Mouse (Mus musculus): ENCODE results near the gene Pfn1. TPM values are rescaled to one million over a fixed set of nuclear protein-coding genes. Genes with fewer than 3 reads are reported as not detected.

Gene Pfn1
- 121 TPM for polyA plus RNA-seq (2014; fragmentation: Illumina TruSeq; extraction: RNeasy Lipid Tissue Mini Kit (QIAGEN cat#74804); ENCODE audit: low read depth, low replicate concordance)

DNA sequence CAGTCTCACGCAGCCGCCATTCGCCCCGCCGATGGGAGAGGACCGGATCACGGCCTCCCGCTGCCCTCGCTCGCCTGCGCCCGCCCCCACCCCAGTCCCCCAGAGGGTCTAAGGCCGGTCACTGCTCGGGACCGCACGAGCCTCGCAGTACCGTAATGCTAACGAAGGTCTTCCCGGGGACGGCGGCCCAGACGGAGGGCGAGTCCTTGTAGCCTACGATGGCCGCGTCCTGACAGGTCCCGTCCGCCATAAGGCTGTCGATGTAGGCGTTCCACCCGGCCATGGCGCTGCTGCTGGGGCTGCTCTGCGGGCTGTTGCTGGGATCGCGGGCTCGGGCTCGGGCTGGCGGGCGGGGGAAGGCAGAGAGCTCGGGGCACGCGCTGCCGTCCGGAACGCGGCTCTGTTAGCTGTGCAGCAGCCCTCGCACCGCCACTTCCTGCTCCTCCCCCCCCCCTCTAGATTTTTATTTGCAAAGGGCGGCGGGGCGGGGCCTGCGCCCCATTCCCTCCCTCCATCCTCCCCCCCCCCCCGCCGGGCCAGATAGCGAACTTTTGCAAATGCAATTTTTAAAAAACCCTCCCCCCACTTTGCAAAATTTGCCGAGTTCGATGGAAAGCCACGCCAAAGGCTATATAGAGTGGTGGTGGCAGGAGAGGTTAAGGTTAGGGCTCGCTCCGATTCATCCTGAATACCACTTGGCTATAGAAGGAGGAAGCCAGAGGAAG is at the start of gene Pfn1:
Gene Pfn1 (minus strand): TSS at position 447 of the 725 bp plus-strand sequence.

GRCm38 (mm10) chr11:70699722-70700556 is 45.5 kb upstream of the Pfn1 start, which contains the start of the genes Inca1 and Kif1c:
Gene Inca1, minus strand, starts transcription at chr11:70700155.
Gene Kif1c, plus strand, starts transcription at chr11:70700548.

DNA sequence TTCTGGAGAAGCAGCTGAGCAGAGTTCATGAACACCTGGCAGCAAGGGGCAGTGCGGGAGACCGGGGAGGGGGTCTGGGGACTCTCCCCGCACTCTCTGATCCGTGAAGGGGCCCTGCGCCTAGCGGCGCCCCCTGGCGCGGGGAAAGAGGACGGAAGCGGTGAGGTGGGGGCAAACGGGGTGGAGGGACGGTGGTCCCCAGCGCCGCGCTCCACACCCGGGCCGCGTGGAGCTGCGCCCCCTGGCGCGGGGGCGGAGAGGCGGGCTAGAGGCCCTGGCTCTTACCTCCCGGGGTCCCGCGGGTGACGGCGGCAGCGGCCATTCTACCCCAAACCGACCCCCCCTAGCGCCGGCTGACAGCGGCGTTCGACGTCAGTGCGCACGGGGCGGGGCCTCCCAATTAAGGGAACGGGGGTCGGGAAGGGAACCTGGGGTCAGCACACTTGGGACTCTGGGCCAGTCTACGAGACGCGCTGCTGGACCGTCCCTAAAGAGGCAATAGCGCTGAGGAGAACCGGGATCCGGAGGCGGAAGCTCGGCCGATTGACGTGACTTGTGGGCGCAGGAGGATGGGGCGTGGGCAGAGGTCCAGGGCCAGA is 33.3 kb upstream of the Pfn1 start, which contains the start of gene Camta2:
Gene Camta2 (minus strand): TSS at position 505 of the 599 bp plus-strand sequence.

GRCm38 (mm10) chr11:70668771-70669505 is 14.5 kb upstream of the Pfn1 start, which contains the start of gene Spag7:
Gene Spag7, minus strand, starts transcription at chr11:70669416.

GRCm38 (mm10) chr11:70656964-70657363 is 2.5 kb upstream of the Pfn1 start, which contains the start of gene Eno3:
Gene Eno3, plus strand, starts transcription at chr11:70657202.

GRCm38 (mm10) chr11:70646691-70647650 is 7.5 kb downstream of the Pfn1 start, which contains the start of the genes Rnf167 and Slc25a11:
Gene Rnf167, plus strand, starts transcription at chr11:70647235.
Gene Slc25a11, minus strand, starts transcription at chr11:70647479.

GRCm38 (mm10) chr11:70638714-70639278 is 15.6 kb downstream of the Pfn1 start, which contains the start of gene Gp1ba:
Gene Gp1ba, plus strand, starts transcription at chr11:70639122.

GRCm38 (mm10) chr11:70619101-70619500 is 35.3 kb downstream of the Pfn1 start, which contains the start of gene Chrne:
Gene Chrne, minus strand, starts transcription at chr11:70619216.

DNA sequence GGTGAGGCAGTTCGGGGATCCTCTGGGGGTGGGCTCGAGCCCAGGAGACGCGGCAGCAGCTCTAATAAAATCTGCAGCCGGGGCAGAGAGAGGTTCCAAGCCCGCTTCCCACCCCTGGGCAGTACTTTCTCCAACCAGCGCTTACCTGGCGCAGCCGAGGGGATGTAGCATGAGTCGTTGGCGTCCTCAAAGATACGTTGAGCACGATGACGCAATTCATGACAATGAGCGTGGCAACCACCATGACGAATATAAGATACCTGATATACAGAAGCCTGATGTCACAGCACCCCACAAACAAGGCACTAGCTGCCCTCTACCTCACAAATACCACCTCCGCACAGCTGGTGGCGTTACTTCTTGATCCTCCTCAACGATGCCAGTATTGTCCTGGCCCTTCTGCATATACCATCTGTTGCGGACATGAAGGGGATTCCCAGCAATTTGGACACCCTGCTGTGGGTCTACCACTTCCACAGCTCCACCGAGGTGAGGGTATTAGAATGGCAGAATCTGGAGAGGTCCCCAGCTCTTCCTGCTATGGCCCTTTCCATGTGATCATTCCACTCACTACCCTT is 38.8 kb downstream of the Pfn1 start, which contains the start of gene 4930544D05Rik:
Gene 4930544D05Rik (plus strand): TSS at position 333 of the 578 bp plus-strand sequence.

Other genes with a start within 250 kb of the Pfn1 start
- 8.9 TPM for gene Pelp1, start 244.6 kb downstream of the Pfn1 start, polyA plus RNA-seq (2014; fragmentation: Illumina TruSeq; extraction: RNeasy Lipid Tissue Mini Kit (QIAGEN cat#74804); ENCODE audit: low read depth, low replicate concordance)
- 2.3 TPM for gene Arrb2, start 222.0 kb downstream of the Pfn1 start, polyA plus RNA-seq (2014; fragmentation: Illumina TruSeq; extraction: RNeasy Lipid Tissue Mini Kit (QIAGEN cat#74804); ENCODE audit: low read depth, low replicate concordance)
- gene Med11, start 202.7 kb downstream of the Pfn1 start, polyA plus RNA-seq (2014; fragmentation: Illumina TruSeq; extraction: RNeasy Lipid Tissue Mini Kit (QIAGEN cat#74804); ENCODE audit: low read depth, low replicate concordance), result 5.6 TPM
- gene Zmynd15, start 195.2 kb downstream of the Pfn1 start, polyA plus RNA-seq (2014; fragmentation: Illumina TruSeq; extraction: RNeasy Lipid Tissue Mini Kit (QIAGEN cat#74804); ENCODE audit: low read depth, low replicate concordance), result 0.35 TPM
- gene Cxcl16, start 194.7 kb downstream of the Pfn1 start, polyA plus RNA-seq (2014; fragmentation: Illumina TruSeq; extraction: RNeasy Lipid Tissue Mini Kit (QIAGEN cat#74804); ENCODE audit: low read depth, low replicate concordance), result 10.3 TPM
- not detected for gene Tm4sf5, start 149.4 kb downstream of the Pfn1 start, polyA plus RNA-seq (2014; fragmentation: Illumina TruSeq; extraction: RNeasy Lipid Tissue Mini Kit (QIAGEN cat#74804); ENCODE audit: low read depth, low replicate concordance)
- gene Vmo1, start 140.0 kb downstream of the Pfn1 start, polyA plus RNA-seq (2014; fragmentation: Illumina TruSeq; extraction: RNeasy Lipid Tissue Mini Kit (QIAGEN cat#74804); ENCODE audit: low read depth, low replicate concordance), result not detected
- not detected for gene Gltpd2, start 135.4 kb downstream of the Pfn1 start, polyA plus RNA-seq (2014; fragmentation: Illumina TruSeq; extraction: RNeasy Lipid Tissue Mini Kit (QIAGEN cat#74804); ENCODE audit: low read depth, low replicate concordance)
- 23.1 TPM for gene Psmb6, start 129.3 kb downstream of the Pfn1 start, polyA plus RNA-seq (2014; fragmentation: Illumina TruSeq; extraction: RNeasy Lipid Tissue Mini Kit (QIAGEN cat#74804); ENCODE audit: low read depth, low replicate concordance)
- not detected for gene Gm40193, start 121.7 kb downstream of the Pfn1 start, polyA plus RNA-seq (2014; fragmentation: Illumina TruSeq; extraction: RNeasy Lipid Tissue Mini Kit (QIAGEN cat#74804); ENCODE audit: low read depth, low replicate concordance)
- gene Pld2, start 114.6 kb downstream of the Pfn1 start, polyA plus RNA-seq (2014; fragmentation: Illumina TruSeq; extraction: RNeasy Lipid Tissue Mini Kit (QIAGEN cat#74804); ENCODE audit: low read depth, low replicate concordance), result 1.0 TPM
- gene Mink1, start 91.8 kb downstream of the Pfn1 start, polyA plus RNA-seq (2014; fragmentation: Illumina TruSeq; extraction: RNeasy Lipid Tissue Mini Kit (QIAGEN cat#74804); ENCODE audit: low read depth, low replicate concordance), result 2.2 TPM
- gene 4930544D05Rik, start 38.8 kb downstream of the Pfn1 start, polyA plus RNA-seq (2014; fragmentation: Illumina TruSeq; extraction: RNeasy Lipid Tissue Mini Kit (QIAGEN cat#74804); ENCODE audit: low read depth, low replicate concordance), result not detected
- gene Chrne, start 35.4 kb downstream of the Pfn1 start, polyA plus RNA-seq (2014; fragmentation: Illumina TruSeq; extraction: RNeasy Lipid Tissue Mini Kit (QIAGEN cat#74804); ENCODE audit: low read depth, low replicate concordance), result not detected
- not detected for gene Gp1ba, start 15.5 kb downstream of the Pfn1 start, polyA plus RNA-seq (2014; fragmentation: Illumina TruSeq; extraction: RNeasy Lipid Tissue Mini Kit (QIAGEN cat#74804); ENCODE audit: low read depth, low replicate concordance)
- 33.4 TPM for gene Rnf167, start 7.4 kb downstream of the Pfn1 start, polyA plus RNA-seq (2014; fragmentation: Illumina TruSeq; extraction: RNeasy Lipid Tissue Mini Kit (QIAGEN cat#74804); ENCODE audit: low read depth, low replicate concordance)
- 30.6 TPM for gene Slc25a11, start 7.2 kb downstream of the Pfn1 start, polyA plus RNA-seq (2014; fragmentation: Illumina TruSeq; extraction: RNeasy Lipid Tissue Mini Kit (QIAGEN cat#74804); ENCODE audit: low read depth, low replicate concordance)
- gene Eno3, start 2.6 kb upstream of the Pfn1 start, polyA plus RNA-seq (2014; fragmentation: Illumina TruSeq; extraction: RNeasy Lipid Tissue Mini Kit (QIAGEN cat#74804); ENCODE audit: low read depth, low replicate concordance), result 2.7 TPM
- gene Spag7, start 14.8 kb upstream of the Pfn1 start, polyA plus RNA-seq (2014; fragmentation: Illumina TruSeq; extraction: RNeasy Lipid Tissue Mini Kit (QIAGEN cat#74804); ENCODE audit: low read depth, low replicate concordance), result 39.1 TPM
- gene Camta2, start 33.5 kb upstream of the Pfn1 start, polyA plus RNA-seq (2014; fragmentation: Illumina TruSeq; extraction: RNeasy Lipid Tissue Mini Kit (QIAGEN cat#74804); ENCODE audit: low read depth, low replicate concordance), result 0.87 TPM
- gene Inca1, start 45.5 kb upstream of the Pfn1 start, polyA plus RNA-seq (2014; fragmentation: Illumina TruSeq; extraction: RNeasy Lipid Tissue Mini Kit (QIAGEN cat#74804); ENCODE audit: low read depth, low replicate concordance), result 3.7 TPM
- gene Kif1c, start 45.9 kb upstream of the Pfn1 start, polyA plus RNA-seq (2014; fragmentation: Illumina TruSeq; extraction: RNeasy Lipid Tissue Mini Kit (QIAGEN cat#74804); ENCODE audit: low read depth, low replicate concordance), result 32.8 TPM
- gene Zfp3, start 109.6 kb upstream of the Pfn1 start, polyA plus RNA-seq (2014; fragmentation: Illumina TruSeq; extraction: RNeasy Lipid Tissue Mini Kit (QIAGEN cat#74804); ENCODE audit: low read depth, low replicate concordance), result 4.4 TPM
- gene Scimp, start 157.9 kb upstream of the Pfn1 start, polyA plus RNA-seq (2014; fragmentation: Illumina TruSeq; extraction: RNeasy Lipid Tissue Mini Kit (QIAGEN cat#74804); ENCODE audit: low read depth, low replicate concordance), result 1.6 TPM
- gene Rabep1, start 190.1 kb upstream of the Pfn1 start, polyA plus RNA-seq (2014; fragmentation: Illumina TruSeq; extraction: RNeasy Lipid Tissue Mini Kit (QIAGEN cat#74804); ENCODE audit: low read depth, low replicate concordance), result 341 TPM

All from adrenal gland, adult 10 weeks (tissue).